Mouse (Mus musculus) erythroblast, embryonic 14.5 days (primary cell): ENCODE data around the gene Slc45a3.

Experiments
- GATA1 ChIP-seq: IDR thresholded peaks from 2 replicates; pipeline ENCODE4 v1.6.1; 2012; ENCODE audit warnings: low read length, inconsistent platforms, mixed read lengths
- TAL1 ChIP-seq: IDR thresholded peaks from 3 replicates; pipeline ENCODE4 v1.6.1; 2012; ENCODE audit warnings: low read length, inconsistent platforms, mixed read lengths

DNA sequence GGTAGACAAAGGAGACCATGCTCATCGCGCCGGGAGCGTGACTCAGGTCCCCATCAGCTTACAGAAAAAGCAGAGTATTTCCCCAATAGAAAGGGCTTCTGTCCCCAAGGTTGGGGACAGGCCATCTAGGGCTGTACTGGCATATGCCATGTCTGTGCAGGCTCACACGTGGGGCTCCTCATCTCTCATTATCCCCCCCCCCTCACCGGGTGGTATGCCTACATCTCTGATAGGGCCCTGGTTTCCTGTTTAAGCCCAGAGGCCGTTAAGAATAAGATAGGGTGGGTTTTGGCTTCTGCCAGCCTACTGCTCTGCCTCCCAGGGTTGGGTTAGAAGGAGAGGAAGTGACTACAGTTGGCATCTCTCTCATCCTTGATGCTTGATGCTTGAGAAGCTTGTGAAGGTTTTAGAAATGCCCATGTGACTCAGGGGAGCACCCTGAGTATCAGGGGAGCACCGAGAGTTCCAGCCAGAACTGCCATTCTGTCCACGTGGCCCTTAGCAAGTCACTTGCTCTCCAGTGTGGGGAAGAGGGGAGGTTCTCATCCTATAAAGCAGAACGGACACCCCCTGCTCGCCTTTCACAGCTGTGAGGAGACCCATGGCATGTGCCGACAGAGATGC, 8.4 kb upstream of the Slc45a3 start:
- TF ChIP-seq TAL1 = no peak
- no peak for TF ChIP-seq GATA1
